Mouse (Mus musculus) CH12.LX (cell line): Measurements from ENCODE around the gene Trp73. TPM values are rescaled to one million over a fixed set of nuclear protein-coding genes. Genes with fewer than 3 reads are reported as not detected.

Experiments used
- DNase-seq: peaks from one replicate; pipeline ENCODE4 v3.0.0-alpha.2; 2013; ENCODE audit errors: extremely low read depth
- H3K27ac ChIP-seq: 2 replicates; pipeline ENCODE4 v1.5.1; 2012; ENCODE audit warnings: low read depth, mild to moderate bottlenecking, control low read depth, moderate library complexity; ENCODE audit not compliant: insufficient read depth
- H3K27me3 ChIP-seq: replicated peaks from 2 replicates; pipeline ENCODE3; 2012; ENCODE audit warnings: inconsistent platforms
- H3K36me3 ChIP-seq, 2 experiments: replicated peaks in 1 of 2; 2 replicates each; pipeline versions ENCODE3 to v1.6.1; 2012; ENCODE audit warnings: inconsistent platforms in 1 of 2, low read length in 1 of 2, mild to moderate bottlenecking in 1 of 2, mixed read lengths in 1 of 2, moderate library complexity in 1 of 2; ENCODE audit not compliant: control insufficient read depth in 1 of 2, insufficient read depth in 1 of 2
- H3K4me1 ChIP-seq, 2 experiments: 2 replicates each; pipeline ENCODE4 v1.6.1; 2012; ENCODE audit warnings: inconsistent platforms in 1 of 2, moderate library complexity in 1 of 2; ENCODE audit not compliant: insufficient read depth in 2 of 2, control insufficient read depth in 1 of 2
- H3K4me2 ChIP-seq: 2 replicates; pipeline ENCODE4 v1.6.1; 2012; ENCODE audit warnings: low read depth, mild to moderate bottlenecking, control low read depth; ENCODE audit not compliant: poor library complexity, insufficient read depth, severe bottlenecking
- H3K4me3 ChIP-seq, 3 experiments: fragments of 150-350 bp in 1 of 3; sonication (generic) in 1 of 3; replicated peaks in 1 of 3; 2 replicates each; pipeline versions ENCODE3 to v1.5.1; 2011 to 2012; ENCODE audit warnings: low read depth in 2 of 3, low read length in 2 of 3, mild to moderate bottlenecking in 2 of 3, moderate library complexity in 2 of 3, control low read depth in 1 of 3, improper control_type of control experiment in 1 of 3, inconsistent platforms in 1 of 3, mixed read lengths in 1 of 3; ENCODE audit not compliant: poor library complexity in 1 of 3
- H3K79me2 ChIP-seq: replicated peaks from 2 replicates; pipeline ENCODE4 v1.6.1; 2012; ENCODE audit warnings: mild to moderate bottlenecking, moderate library complexity; ENCODE audit not compliant: control insufficient read depth, poor library complexity, insufficient read depth, severe bottlenecking; ENCODE audit errors: extremely low read depth
- H3K9ac ChIP-seq: 2 replicates; pipeline ENCODE4 v1.6.1; 2012; ENCODE audit warnings: low read depth, mild to moderate bottlenecking, control low read depth, moderate library complexity; ENCODE audit not compliant: insufficient read depth
- H3K9me3 ChIP-seq: replicated peaks from 2 replicates; pipeline ENCODE3; 2012; ENCODE audit warnings: low read length, inconsistent platforms, mixed read lengths
- BHLHE40 ChIP-seq: IDR thresholded peaks from 2 replicates; pipeline ENCODE4 v1.6.1; 2011; ENCODE audit warnings: mild to moderate bottlenecking, low read depth, low read length, improper control_type of control experiment
- CHD1 ChIP-seq: IDR thresholded peaks from 2 replicates; pipeline ENCODE4 v1.6.1; 2012; ENCODE audit warnings: low read depth, low read length, improper control_type of control experiment, inconsistent platforms
- CHD2 ChIP-seq: IDR thresholded peaks from 2 replicates; pipeline ENCODE4 v1.6.1; 2011; ENCODE audit warnings: low read length, improper control_type of control experiment
- CTCF ChIP-seq, 2 experiments: IDR thresholded peaks in 1 of 2; conservative IDR thresholded peaks in 1 of 2; 2 replicates each; pipeline ENCODE4 v1.5.1; 2011 to 2012; ENCODE audit warnings: low read depth in 2 of 2, low read length in 2 of 2, improper control_type of control experiment in 1 of 2, inconsistent platforms in 1 of 2, mild to moderate bottlenecking in 1 of 2, moderate library complexity in 1 of 2
- E2F4 ChIP-seq: IDR thresholded peaks from 2 replicates; pipeline ENCODE4 v1.6.1; 2011; ENCODE audit warnings: low read depth, low read length, improper control_type of control experiment; ENCODE audit not compliant: insufficient replicate concordance
- ELF1 ChIP-seq: IDR thresholded peaks from 2 replicates; pipeline ENCODE4 v1.6.1; 2014; ENCODE audit warnings: low read depth, mild to moderate bottlenecking, inconsistent platforms, low read length, improper control_type of control experiment
- EP300 ChIP-seq: IDR thresholded peaks from 2 replicates; pipeline ENCODE4 v1.6.1; 2011; ENCODE audit warnings: low read length, improper control_type of control experiment
- GABPA ChIP-seq: IDR thresholded peaks from 2 replicates; pipeline ENCODE4 v1.6.1; 2012; ENCODE audit warnings: low read depth, low read length, improper control_type of control experiment, inconsistent platforms; ENCODE audit not compliant: insufficient replicate concordance
- HCFC1 ChIP-seq: IDR thresholded peaks from 2 replicates; pipeline ENCODE4 v1.6.1; 2012; ENCODE audit warnings: low read depth, mild to moderate bottlenecking, inconsistent platforms, low read length, improper control_type of control experiment
- IRF4 ChIP-seq: IDR thresholded peaks from 2 replicates; pipeline ENCODE4 v1.6.1; 2014; ENCODE audit warnings: low read depth, mild to moderate bottlenecking, inconsistent platforms, low read length, improper control_type of control experiment
- MAX ChIP-seq: IDR thresholded peaks from 2 replicates; pipeline ENCODE4 v1.6.1; 2011; ENCODE audit warnings: low read length, improper control_type of control experiment
- MAZ ChIP-seq: IDR thresholded peaks from 2 replicates; pipeline ENCODE4 v1.6.1; 2012; ENCODE audit warnings: low read depth, mild to moderate bottlenecking, inconsistent platforms, low read length, improper control_type of control experiment, moderate library complexity
- MXI1 ChIP-seq: IDR thresholded peaks from 2 replicates; pipeline ENCODE4 v1.6.1; 2011; ENCODE audit warnings: mild to moderate bottlenecking, low read depth, low read length, improper control_type of control experiment
- MYC ChIP-seq: IDR thresholded peaks from 2 replicates; pipeline ENCODE4 v1.6.1; 2011; ENCODE audit warnings: low read depth, mild to moderate bottlenecking, improper control_type of control experiment, low read length
- NELFE ChIP-seq: IDR thresholded peaks from 2 replicates; pipeline ENCODE4 v1.6.1; 2011; ENCODE audit warnings: low read depth, low read length, improper control_type of control experiment
- NRF1 ChIP-seq: IDR thresholded peaks from 2 replicates; pipeline ENCODE4 v1.6.1; 2014; ENCODE audit warnings: low read depth, mild to moderate bottlenecking, inconsistent platforms, low read length, improper control_type of control experiment, moderate library complexity
- PAX5 ChIP-seq: IDR thresholded peaks from 2 replicates; pipeline ENCODE4 v1.6.1; 2012; ENCODE audit warnings: low read length, inconsistent platforms, mixed read lengths
- POLR2A ChIP-seq: IDR thresholded peaks from 2 replicates; pipeline ENCODE4 v1.6.1; 2011; ENCODE audit warnings: low read depth, mild to moderate bottlenecking, improper control_type of control experiment, low read length
- POLR2AphosphoS2 ChIP-seq: IDR thresholded peaks from 2 replicates; pipeline ENCODE4 v1.6.1; 2011; ENCODE audit warnings: low read depth, low read length, improper control_type of control experiment
- RAD21 ChIP-seq: IDR thresholded peaks from 2 replicates; pipeline ENCODE4 v1.6.1; 2011; ENCODE audit warnings: low read depth, mild to moderate bottlenecking, low read length, improper control_type of control experiment, moderate library complexity
- SIN3A ChIP-seq: IDR thresholded peaks from 2 replicates; pipeline ENCODE4 v1.6.1; 2012; ENCODE audit warnings: low read length, improper control_type of control experiment, inconsistent platforms
- SMC3 ChIP-seq: IDR thresholded peaks from 2 replicates; pipeline ENCODE4 v1.6.1; 2011; ENCODE audit warnings: low read depth, low read length, improper control_type of control experiment
- TBP ChIP-seq: conservative IDR thresholded peaks from 2 replicates; pipeline ENCODE4 v1.6.1; 2011; ENCODE audit warnings: low read depth, low read length, improper control_type of control experiment
- TCF12 ChIP-seq: IDR thresholded peaks from 2 replicates; pipeline ENCODE4 v1.6.1; 2014; ENCODE audit warnings: low read depth, mild to moderate bottlenecking, inconsistent platforms, low read length, improper control_type of control experiment
- UBTF ChIP-seq: IDR thresholded peaks from 2 replicates; pipeline ENCODE4 v1.6.1; 2012; ENCODE audit warnings: low read depth, mild to moderate bottlenecking, inconsistent platforms, low read length, improper control_type of control experiment, moderate library complexity
- USF1 ChIP-seq: IDR thresholded peaks from 2 replicates; pipeline ENCODE4 v1.6.1; 2014; ENCODE audit warnings: low read depth, mild to moderate bottlenecking, inconsistent platforms, low read length, improper control_type of control experiment
- USF2 ChIP-seq: conservative IDR thresholded peaks from 2 replicates; pipeline ENCODE4 v1.6.1; 2011; ENCODE audit warnings: low read depth, low read length, improper control_type of control experiment
- ZMIZ1 ChIP-seq: IDR thresholded peaks from 2 replicates; pipeline ENCODE4 v1.6.1; 2012; ENCODE audit warnings: low read depth, mild to moderate bottlenecking, inconsistent platforms, low read length, improper control_type of control experiment
- dilution Hi-C: fragments of 300-500 bp; cut with MboI; formaldehyde crosslinking; loops from 2 replicates; pipeline ENCODE4 v1.14.3; 2020; ENCODE audit warnings: low sequenced_read_pairs; ENCODE audit not compliant: extremely low pct_unique_long_range_greater_than_20kb, extremely low pct_ligation_motif_present
- in situ Hi-C: fragments of 300-500 bp; cut with MboI; formaldehyde crosslinking; loops from 3 replicates; pipeline ENCODE4 v1.14.3; 2019; ENCODE audit warnings: low sequenced_read_pairs, low pct_ligation_motif_present, low pct_unique_long_range_greater_than_20kb, mixed read lengths
- polyA plus RNA-seq: library from polyadenylated mRNA; unstranded; fragments of >175 nt; gene quantifications from 2 replicates; pipeline ENCODE4 v1.2.1, GENCODE M21; 2012; ENCODE audit warnings: low read depth; ENCODE audit not compliant: insufficient read length
- total RNA-seq, 2 experiments: library from RNA; depleted of rRNA; stranded (reverse); fragments of 300-350 nt in 1 of 2; fragments of >200 nt in 1 of 2; gene quantifications; 2 replicates each; pipeline ENCODE4 v1.2.3; 2012 to 2014

Trp73 gene
- total and polyA plus RNA-seq, 3 experiments = 14.0 to 34.3 (median 30.0) TPM

DNA sequence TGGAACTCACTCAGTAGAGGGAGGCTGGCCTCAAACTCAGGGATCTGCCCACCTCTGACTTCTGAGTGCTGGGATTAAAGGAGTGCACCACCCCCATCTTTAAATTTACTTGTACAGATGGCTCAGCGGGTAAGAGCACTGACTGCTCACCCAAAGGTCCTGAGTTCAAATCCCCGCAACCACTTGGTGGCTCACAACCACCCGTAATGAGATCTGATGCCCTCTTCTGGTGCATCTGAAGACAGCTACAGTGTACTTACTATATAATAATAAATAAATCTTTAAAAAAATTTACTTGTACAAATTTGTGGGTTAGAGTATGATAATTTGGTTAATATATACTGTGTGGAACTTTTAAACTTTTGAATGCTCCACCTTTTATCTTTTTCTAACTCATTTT is 4.7 kb upstream of the Trp73 start:
- Histone ChIP-seq H3K9me3 (peaks cover 10% of the 10 kb centered on the region), H3K79me2 (peaks cover 31% of the 10 kb centered on the region), H3K27me3 (peaks cover 21% of the 10 kb centered on the region), H3K4me2 (no peak overlapping the region), H3K4me3 (no peak overlapping the region), H3K4me1 (peaks cover 15 to 49% of the 10 kb centered on the region in 2 experiments), H3K27ac (no peak overlapping the region), H3K9ac (no peak overlapping the region), H3K36me3 (peaks cover 39 to 51% of the 10 kb centered on the region in 2 experiments)
- no peak for DNase-seq
- in situ Hi-C loops (loop anchor here (25.0 kb wide), 1 partner anchor 793 kb away; the partner anchor contains the start of gene Tnfrsf14), dilution Hi-C loops (no loop called here)
- TF ChIP-seq CTCF (conservative IDR thresholded peaks at IDR 0.05 in 1 of 2, IDR thresholded peaks at IDR 0.05 in 1 of 2; ENCODE audit: low read depth in 2 of 2, low read length in 2 of 2) = peak in 1 of 2 experiments; percentile 58; a peak in 2 of 4 replicates
- no peak; the same call in none of the 2 replicates for TF ChIP-seq RAD21
- TF ChIP-seq MAZ = no peak
- TF ChIP-seq TBP = no peak
- TF ChIP-seq ZMIZ1 = no peak
- TF ChIP-seq PAX5 = no peak
- peak; percentile 15; the same call in 1 of the 2 replicates for TF ChIP-seq SMC3
- TF ChIP-seq ELF1 = no peak
- TF ChIP-seq USF1 = no peak
- TF ChIP-seq NRF1 = no peak
- TF ChIP-seq MYC = no peak
- no peak for TF ChIP-seq NELFE
- no peak for TF ChIP-seq E2F4
- no peak for TF ChIP-seq MAX
- no peak for TF ChIP-seq UBTF
- TF ChIP-seq IRF4 = no peak
- no peak for TF ChIP-seq POLR2AphosphoS2

DNA sequence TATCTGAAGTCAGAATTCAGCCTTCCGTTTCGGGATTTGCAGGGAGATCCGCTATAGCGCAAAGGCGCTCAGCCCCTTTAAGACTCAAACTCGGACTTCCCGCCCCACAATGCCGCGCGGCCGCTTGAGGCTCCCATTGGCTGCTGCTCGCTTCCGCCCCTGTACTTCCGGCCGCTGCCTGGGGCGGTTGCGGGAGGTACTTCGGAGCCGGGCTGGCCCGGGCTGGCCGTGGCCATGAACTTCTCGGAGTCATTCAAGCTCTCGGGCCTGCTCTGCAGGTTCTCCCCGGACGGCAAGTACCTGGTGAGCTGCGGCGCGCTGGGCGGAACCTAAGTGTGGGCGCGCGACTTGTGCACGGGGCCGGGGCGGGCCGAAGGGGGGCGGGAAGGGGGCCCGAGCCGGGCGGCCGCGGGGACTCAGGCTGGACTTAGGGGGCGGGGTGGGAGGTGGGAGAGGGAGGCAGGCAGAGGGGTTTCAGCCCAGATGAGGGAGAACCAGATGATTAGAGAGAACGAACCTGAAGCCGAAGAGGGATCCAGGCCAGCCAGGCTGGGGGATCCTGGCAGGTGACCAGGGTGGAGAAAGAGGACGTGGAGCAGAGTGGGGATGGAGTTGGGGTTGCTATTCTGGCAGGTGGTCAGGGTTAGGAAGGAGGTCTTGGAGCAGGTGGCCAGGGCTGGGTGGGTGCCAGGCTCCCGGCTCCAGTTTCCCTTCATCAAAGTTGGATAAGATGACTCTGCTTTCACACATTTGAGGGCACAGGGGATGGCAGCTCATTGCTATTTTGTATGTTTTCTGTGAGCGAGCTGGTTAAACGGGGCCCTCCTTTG is 2.4 kb upstream of the Trp73 start, which contains the start of gene Wrap73:
Gene Wrap73, plus strand, starts transcription at position 162 of the 830 bp plus-strand sequence.
- peaks cover 10% of the 10 kb centered on the region for H3K9me3 ChIP-seq
- H3K4me1 ChIP-seq = peaks cover 21 to 66% of the 10 kb centered on the region in 2 experiments
- peaks cover 21 to 30% of the 10 kb centered on the region in 2 experiments for H3K36me3 ChIP-seq
- H3K4me2 ChIP-seq = peak within 1 kb of the TSS; percentile 84
- H3K27me3 ChIP-seq = peaks cover 35% of the 10 kb centered on the region
- DNase-seq = peak; percentile 88
- H3K27ac ChIP-seq = 0 out of 2 replicates have a peak within 1 kb of the TSS, but pooled peaks have one; percentile 13
- dilution Hi-C loops (no loop called here), in situ Hi-C loops (loop anchor here (25.0 kb wide), 1 partner anchor 795 kb away; the partner anchor contains the start of gene Tnfrsf14)
- peaks cover 47% of the 10 kb centered on the region for H3K79me2 ChIP-seq
- peak within 1 kb of the TSS; percentile 58 to 83 (median 78) for H3K4me3 ChIP-seq
- H3K9ac ChIP-seq = peak within 1 kb of the TSS; percentile 96
- TF ChIP-seq ELF1 (peak; percentile 91), HCFC1 (peak; percentile 95), E2F4 (no peak), MYC (no peak), NRF1 (no peak), TCF12 (peak; percentile 63), IRF4 (0 out of 2 replicates have a peak, but pooled peaks have one; percentile 9), SMC3 (no peak), BHLHE40 (0 out of 2 replicates have a peak, but pooled peaks have one; percentile 28), CHD1 (no peak), EP300 (no peak), GABPA (no peak; the same call in 1 of the 2 replicates), USF2 (no peak), USF1 (no peak), CTCF (conservative IDR thresholded peaks at IDR 0.05 in 1 of 2, IDR thresholded peaks at IDR 0.05 in 1 of 2; ENCODE audit: low read depth in 2 of 2, low read length in 2 of 2) (no peak), POLR2AphosphoS2 (no peak), NELFE (peak; percentile 61), CHD2 (peak; percentile 47; the same call in 1 of the 2 replicates), POLR2A (peak; percentile 78), RAD21 (no peak), SIN3A (peak; percentile 61; the same call in 1 of the 2 replicates), MXI1 (peak; percentile 52; the same call in 1 of the 2 replicates)
